Mouse (Mus musculus) cerebellum, adult 2 months (tissue): ENCODE data around the gene Gm11985.

Experiments
- CTCF ChIP-seq: fragments of 200-500 bp; IDR thresholded peaks from 2 replicates; pipeline ENCODE4 v1.5.1; 2011; ENCODE audit warnings: low read depth, mild to moderate bottlenecking, control low read depth, low read length, moderate library complexity, borderline replicate concordance; ENCODE audit not compliant: insufficient read depth
- POLR2A ChIP-seq: fragments of 200-500 bp; IDR thresholded peaks from 2 replicates; pipeline ENCODE4 v1.6.1; 2011; ENCODE audit warnings: low read length, control low read depth, borderline replicate concordance; ENCODE audit not compliant: insufficient read depth

GRCm38 (mm10) chr11:7192710-7193109 lies 4.3 kb upstream of the Gm11985 start:
- TF ChIP-seq POLR2A: no peak
- TF ChIP-seq CTCF: no peak
